ENCODE assay signal across 12 mouse cellular contexts in genomic region chr19:12487511-12488204, GRCm38 (mm10). TPM values are rescaled to one million over a fixed set of nuclear protein-coding genes. Genes with fewer than 3 reads are reported as not detected.
DNase-seq lines count a peak whose midpoint lies in the region; ATAC-seq and TF ChIP-seq lines count a peak whose summit lies in the region.
"Had no signal": no experiment of that assay in that cellular context is flagged by ENCODE, and none has a peak within 500 bp of the region (broad histone marks: within the 10 kb centered on the region; RNA-seq: fewer than 3 reads in every experiment).

No protein-coding gene starts in this region.

- intact Hi-C loops in gastrocnemius, adult 2 months (cut with DNase I), result no loop called here

- 68% methylated on average over 12 of the region's 12 CpGs for WGBS in lung, embryonic 15.5 days
- WGBS in intestine, embryonic 15.5 days, result 76% methylated on average over 12 of the region's 12 CpGs
- 90% methylated on average over 12 of the region's 12 CpGs for WGBS in olfactory bulb, adult 2 months

- no peak overlapping the region for H3K4me3 ChIP-seq in gastrocnemius, adult 2 months
- no peak overlapping the region for H3K4me3 ChIP-seq in lung, embryonic 15.5 days
- H3K4me3 ChIP-seq in intestine, embryonic 15.5 days (replicated peaks), result no peak overlapping the region
- H3K4me3 ChIP-seq in olfactory bulb, adult 2 months (ENCODE audit: insufficient read depth, low read depth, low read length), result no peak overlapping the region
- H3K4me3 ChIP-seq: embryonic facial prominence, embryonic 15.5 days; limb, embryonic 15.5 days had no signal

- no peak for DNase-seq in gastrocnemius, adult 2 months
- DNase-seq in gastrocnemius, adult 18-20 months (ENCODE audit: low spot score), result no peak
- DNase-seq in lung, postnatal 25 days (ENCODE audit: low spot score), result no peak
- DNase-seq in cerebellum, postnatal 36 days, result no peak
- DNase-seq in B cell, adult 2 months, result no peak
- DNase-seq: cerebellum, adult 11 months had no signal

- H3K4me2 ChIP-seq in lung, embryonic 15.5 days, result no peak overlapping the region
- peak overlapping the region; percentile 43 for H3K4me2 ChIP-seq in intestine, embryonic 15.5 days (replicated peaks)
- H3K4me2 ChIP-seq: embryonic facial prominence, embryonic 15.5 days; limb, embryonic 15.5 days had no signal

- TF ChIP-seq POLR2A in olfactory bulb, adult 2 months (IDR thresholded peaks at IDR 0.05; ENCODE audit: insufficient read depth, low read depth, low read length), result no peak

- H3K9ac ChIP-seq in lung, embryonic 15.5 days, result no peak overlapping the region
- H3K9ac ChIP-seq in intestine, embryonic 15.5 days, result no peak overlapping the region
- H3K9ac ChIP-seq: embryonic facial prominence, embryonic 15.5 days; limb, embryonic 15.5 days had no signal

- TF ChIP-seq CTCF in gastrocnemius, adult 2 months (IDR thresholded peaks at IDR 0.05), result no peak
- no peak for TF ChIP-seq CTCF in olfactory bulb, adult 2 months (IDR thresholded peaks at IDR 0.05; ENCODE audit: insufficient read depth, low read depth, low read length)

- ATAC-seq in lung, embryonic 15.5 days (ENCODE audit: borderline replicate concordance, extremely low read depth, low FRiP score, low TSS enrichment), result no peak
- ATAC-seq in intestine, embryonic 15.5 days, result peak; percentile 5; the same call in 1 of the 2 replicates

- H3K4me1 ChIP-seq in lung, embryonic 15.5 days, result peaks cover 59% of the 10 kb centered on the region
- H3K4me1 ChIP-seq in intestine, embryonic 15.5 days (replicated peaks), result peaks cover 29% of the 10 kb centered on the region
- peaks cover 27% of the 10 kb centered on the region for H3K4me1 ChIP-seq in olfactory bulb, adult 2 months (ENCODE audit: control insufficient read depth, insufficient read depth, low read length)

- H3K27me3 ChIP-seq in lung, embryonic 15.5 days, result no peaks in the 10 kb centered on the region
- no peaks in the 10 kb centered on the region for H3K27me3 ChIP-seq in intestine, embryonic 15.5 days (replicated peaks)
- H3K27me3 ChIP-seq: embryonic facial prominence, embryonic 15.5 days; limb, embryonic 15.5 days had no signal

- H3K9me3 ChIP-seq in lung, embryonic 15.5 days, result no peaks in the 10 kb centered on the region
- no peaks in the 10 kb centered on the region for H3K9me3 ChIP-seq in intestine, embryonic 15.5 days
- H3K9me3 ChIP-seq: embryonic facial prominence, embryonic 15.5 days; limb, embryonic 15.5 days had no signal

- H3K27ac ChIP-seq in gastrocnemius, adult 2 months, result peak overlapping the region; percentile 69
- H3K27ac ChIP-seq in lung, embryonic 15.5 days, result peak overlapping the region; percentile 95
- H3K27ac ChIP-seq in intestine, embryonic 15.5 days, result peak overlapping the region; percentile 94
- peak overlapping the region; percentile 23; the same call in 1 of the 2 replicates for H3K27ac ChIP-seq in olfactory bulb, adult 2 months (ENCODE audit: insufficient read depth, low read depth, low read length)
- H3K27ac ChIP-seq: limb, embryonic 15.5 days had no signal

- peaks cover 32% of the 10 kb centered on the region for H3K36me3 ChIP-seq in lung, embryonic 15.5 days
- peaks cover 29% of the 10 kb centered on the region for H3K36me3 ChIP-seq in intestine, embryonic 15.5 days

RNA-seq across cellular contexts. Expression of gene Dtx4, which starts 13.6 kb away (rescaled TPM):
- 1 to 10 TPM; 3.9 to 4.2 TPM for total RNA-seq in gastrocnemius, adult 2 months (2021)
- 1 to 10 TPM; 2.9 to 3.7 TPM for total RNA-seq in gastrocnemius, adult 18-20 months (2021)
- polyA plus RNA-seq in lung, embryonic 15.5 days (2015; fragmentation: Nextera tagmentation; extraction: Ambion mirVana), result 16.1 and 16.5 TPM in 2 replicates
- 15.0 and 15.5 TPM in 2 replicates for polyA plus RNA-seq in intestine, embryonic 15.5 days (2015; fragmentation: Nextera tagmentation; extraction: Ambion mirVana)
- polyA plus RNA-seq in olfactory bulb, adult 2 months (2012; ENCODE audit: insufficient read depth, insufficient read length, low replicate concordance, missing spikeins), result not detected in 2 replicates

RNA-seq across cellular contexts. Expression of gene Mpeg1, which starts 27.1 kb away (rescaled TPM):
- 1 to 10 TPM in 1 of 2 experiments, under 1 TPM in 1; 0.98 to 1.1 TPM for total RNA-seq in gastrocnemius, adult 2 months (2021)
- 1 to 10 TPM in 1 of 2 experiments, under 1 TPM in 1; 0.80 to 1.6 TPM for total RNA-seq in gastrocnemius, adult 18-20 months (2021)
- 0.67 and 1.0 TPM in 2 replicates for polyA plus RNA-seq in lung, embryonic 15.5 days (2015; fragmentation: Nextera tagmentation; extraction: Ambion mirVana)
- 0.88 and 0.98 TPM in 2 replicates for polyA plus RNA-seq in intestine, embryonic 15.5 days (2015; fragmentation: Nextera tagmentation; extraction: Ambion mirVana)
- not detected in 2 replicates for polyA plus RNA-seq in olfactory bulb, adult 2 months (2012; ENCODE audit: insufficient read depth, insufficient read length, low replicate concordance, missing spikeins)

RNA-seq across cellular contexts. Expression of gene Fam111a, which starts 57.9 kb away (rescaled TPM):
- total RNA-seq in gastrocnemius, adult 2 months (2021), result 1 to 10 TPM; 2.1 to 2.4 TPM
- 1 to 10 TPM; 1.3 to 2.7 TPM for total RNA-seq in gastrocnemius, adult 18-20 months (2021)
- 32.0 TPM in 2 replicates for polyA plus RNA-seq in lung, embryonic 15.5 days (2015; fragmentation: Nextera tagmentation; extraction: Ambion mirVana)
- polyA plus RNA-seq in intestine, embryonic 15.5 days (2015; fragmentation: Nextera tagmentation; extraction: Ambion mirVana), result 18.4 and 20.0 TPM in 2 replicates
- not detected in 2 replicates for polyA plus RNA-seq in olfactory bulb, adult 2 months (2012; ENCODE audit: insufficient read depth, insufficient read length, low replicate concordance, missing spikeins)

RNA-seq across cellular contexts. Expression of gene Pfpl, which starts 60.0 kb away (rescaled TPM):
- total RNA-seq in gastrocnemius, adult 2 months (2021), result not detected
- total RNA-seq in gastrocnemius, adult 18-20 months (2021), result not detected
- not detected in 2 replicates for polyA plus RNA-seq in lung, embryonic 15.5 days (2015; fragmentation: Nextera tagmentation; extraction: Ambion mirVana)
- not detected in 2 replicates for polyA plus RNA-seq in intestine, embryonic 15.5 days (2015; fragmentation: Nextera tagmentation; extraction: Ambion mirVana)
- polyA plus RNA-seq in olfactory bulb, adult 2 months (2012; ENCODE audit: insufficient read depth, insufficient read length, low replicate concordance, missing spikeins), result not detected in 2 replicates
- polyA plus RNA-seq: embryonic facial prominence, embryonic 15.5 days; heart, embryonic 11.5 days; limb, embryonic 15.5 days had no signal

Comparison
In these comparisons a context has a peak if more than half of its experiments do, and no peak if none do; other contexts are left out.
1. H3K27ac ChIP-seq: peak in every context shown above with its lines; median percentile 95 in lung, embryonic 15.5 days; 94 in intestine, embryonic 15.5 days; 69 in gastrocnemius, adult 2 months; 23 in olfactory bulb, adult 2 months.
2. RNA of gene Dtx4, which starts 13.6 kb away (polyA plus RNA-seq): 16.1 to 16.5 TPM in lung, embryonic 15.5 days and 15.0 to 15.5 TPM in intestine, embryonic 15.5 days; not detected in olfactory bulb, adult 2 months; every median in the first group is over 10 times any median in the second.
3. RNA of gene Mpeg1, which starts 27.1 kb away (polyA plus RNA-seq): not detected in olfactory bulb, adult 2 months; 0.67 to 1.0 TPM in lung, embryonic 15.5 days and 0.88 to 0.98 TPM in intestine, embryonic 15.5 days; every median in the first group is over 10 times any median in the second.